Mouse (Mus musculus): ENCODE results near the gene D6Wsu163e. TPM values are rescaled to one million over a fixed set of nuclear protein-coding genes. Genes with fewer than 3 reads are reported as not detected.

D6Wsu163e gene
- 14.3 and 16.0 TPM in 2 replicates for polyA plus RNA-seq (2015; fragmentation: Nextera tagmentation; extraction: Ambion mirVana)

DNA sequence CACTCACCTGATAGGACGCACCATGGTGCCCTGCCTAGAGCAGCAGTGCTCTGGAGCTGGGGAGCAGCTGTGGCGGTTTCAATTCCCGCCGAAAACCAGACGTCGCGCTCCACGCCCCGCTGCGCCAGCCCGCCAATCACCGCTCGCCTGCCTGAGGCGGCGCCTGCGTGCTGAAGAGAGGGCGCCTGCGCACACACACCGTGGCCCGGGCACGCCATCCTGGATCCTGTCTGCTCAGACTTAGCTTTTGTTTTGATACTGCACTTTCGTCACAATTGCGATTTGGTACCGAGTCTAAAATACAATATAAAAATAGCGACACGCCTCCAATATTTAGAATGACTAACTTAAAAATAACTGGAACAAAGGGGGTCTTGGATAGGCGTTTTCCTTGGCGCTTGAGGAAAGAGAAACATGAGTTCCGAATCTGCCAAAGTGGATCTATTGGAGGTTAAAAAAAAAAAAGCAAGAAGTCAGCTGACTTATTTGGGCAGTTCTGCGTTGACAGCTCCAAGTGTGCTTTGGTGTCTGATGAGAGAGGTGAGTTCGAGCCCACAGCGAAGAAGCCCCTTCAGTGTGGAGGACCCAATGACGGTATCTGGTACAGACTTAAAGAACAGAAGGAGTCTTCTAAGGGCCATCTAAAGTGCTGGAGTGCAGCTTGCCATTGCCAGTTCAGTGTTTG, at the start of gene D6Wsu163e, which contains the start of gene Rad51ap1:
D6Wsu163e (plus strand) TSS at position 476 of the 685 bp plus-strand sequence.
Rad51ap1 (minus strand) TSS at position 101 of the 685 bp plus-strand sequence.
- Histone ChIP-seq H3K27me3 (ENCODE audit: control insufficient read depth, insufficient read depth, low read length) (no peaks in the 10 kb centered on the region), H3K4me1 (ENCODE audit: control insufficient read depth, insufficient read depth, low read length) (peaks cover 19% of the 10 kb centered on the region), H3K9me3 (replicated peaks; ENCODE audit: control insufficient read depth, low read length) (no peaks in the 10 kb centered on the region), H3K9ac (ENCODE audit: low read length) (peak within 1 kb of the TSS; percentile 84), H3K4me2 (ENCODE audit: low read depth, low read length) (peak within 1 kb of the TSS; percentile 95), H3K36me3 (ENCODE audit: control insufficient read depth, insufficient read depth) (peaks cover 10% of the 10 kb centered on the region), H3K4me3 (ENCODE audit: low read length) (peak within 1 kb of the TSS; percentile 87), H3K27ac (ENCODE audit: low read length) (peak within 1 kb of the TSS; percentile 64)
- peak; percentile 99 for ATAC-seq (replicated peaks; ENCODE audit: extremely low read depth, insufficient read depth, low FRiP score)
- under 1% methylated on average over 33 of the region's 33 CpGs for WGBS

- no peak for ATAC-seq (replicated peaks; ENCODE audit: extremely low read depth, insufficient read depth, low FRiP score)
- Histone ChIP-seq H3K4me2 (ENCODE audit: low read depth, low read length) (no peak overlapping the region), H3K4me1 (ENCODE audit: control insufficient read depth, insufficient read depth, low read length) (no peaks in the 10 kb centered on the region), H3K9ac (ENCODE audit: low read length) (no peak overlapping the region), H3K27ac (ENCODE audit: low read length) (no peak overlapping the region), H3K4me3 (ENCODE audit: low read length) (no peak overlapping the region), H3K27me3 (ENCODE audit: control insufficient read depth, insufficient read depth, low read length) (no peaks in the 10 kb centered on the region), H3K9me3 (replicated peaks; ENCODE audit: control insufficient read depth, low read length) (no peaks in the 10 kb centered on the region), H3K36me3 (ENCODE audit: control insufficient read depth, insufficient read depth) (no peaks in the 10 kb centered on the region)
- WGBS, result 71% methylated on average over 4 of the region's 5 CpGs
Measured at GRCm38 (mm10) chr6:126907378-126907777, 32.4 kb upstream of the D6Wsu163e start.

DNA sequence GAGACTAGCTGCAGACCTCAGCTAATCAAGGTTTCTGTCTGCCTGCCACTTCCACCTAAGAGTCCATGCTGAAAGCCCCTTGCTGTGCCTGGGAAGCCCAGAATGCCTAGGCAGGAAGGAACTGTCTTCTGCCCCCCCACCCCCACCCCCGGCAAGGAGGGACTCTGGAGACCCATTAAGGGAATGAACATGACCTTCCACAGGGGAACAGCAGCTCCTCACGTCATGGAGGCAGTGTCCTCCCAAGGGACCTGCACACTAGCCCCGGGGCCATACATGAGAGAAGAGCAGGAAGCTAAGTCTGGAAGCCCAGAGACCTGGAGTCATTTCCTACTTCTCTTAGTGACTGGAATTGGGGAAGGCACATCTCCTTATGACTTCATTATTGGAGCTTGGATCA, 31.9 kb upstream of the D6Wsu163e start:
- no peak overlapping the region for H3K27ac ChIP-seq (ENCODE audit: low read length)
- H3K4me1 ChIP-seq (ENCODE audit: control insufficient read depth, insufficient read depth, low read length), result no peaks in the 10 kb centered on the region
- 58% methylated on average over 3 of the region's 3 CpGs for WGBS
- H3K4me2 ChIP-seq (ENCODE audit: low read depth, low read length), result no peak overlapping the region
- no peaks in the 10 kb centered on the region for H3K9me3 ChIP-seq (replicated peaks; ENCODE audit: control insufficient read depth, low read length)
- ATAC-seq (replicated peaks; ENCODE audit: extremely low read depth, insufficient read depth, low FRiP score), result no peak
- no peaks in the 10 kb centered on the region for H3K36me3 ChIP-seq (ENCODE audit: control insufficient read depth, insufficient read depth)
- H3K27me3 ChIP-seq (ENCODE audit: control insufficient read depth, insufficient read depth, low read length), result no peaks in the 10 kb centered on the region
- no peak overlapping the region for H3K4me3 ChIP-seq (ENCODE audit: low read length)
- no peak overlapping the region for H3K9ac ChIP-seq (ENCODE audit: low read length)

DNA sequence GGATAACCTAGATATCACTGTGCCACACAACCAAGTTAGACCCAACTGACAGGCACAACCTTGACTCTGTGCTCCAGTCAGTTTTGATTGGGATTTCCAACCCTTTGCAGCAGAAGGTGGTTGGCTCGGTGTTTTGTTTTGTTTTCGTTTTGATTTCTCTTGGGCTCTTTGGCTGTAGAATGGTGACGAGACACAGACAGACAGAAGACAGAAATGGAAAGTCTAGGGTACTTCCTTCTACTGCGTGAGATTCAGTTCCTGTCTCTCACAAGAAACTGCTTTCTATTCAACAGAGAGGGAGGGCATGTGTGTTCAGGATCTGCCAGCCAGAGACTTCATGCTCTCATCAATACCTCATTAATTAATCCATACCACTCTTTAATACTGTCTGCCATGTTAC, 29.0 kb upstream of the D6Wsu163e start:
- H3K36me3 ChIP-seq (ENCODE audit: control insufficient read depth, insufficient read depth), result no peaks in the 10 kb centered on the region
- no peak overlapping the region for H3K9ac ChIP-seq (ENCODE audit: low read length)
- H3K4me2 ChIP-seq (ENCODE audit: low read depth, low read length), result no peak overlapping the region
- H3K27me3 ChIP-seq (ENCODE audit: control insufficient read depth, insufficient read depth, low read length), result no peaks in the 10 kb centered on the region
- 59% methylated on average over 4 of the region's 4 CpGs for WGBS
- H3K4me1 ChIP-seq (ENCODE audit: control insufficient read depth, insufficient read depth, low read length), result no peaks in the 10 kb centered on the region
- H3K4me3 ChIP-seq (ENCODE audit: low read length), result no peak overlapping the region
- H3K27ac ChIP-seq (ENCODE audit: low read length), result no peak overlapping the region
- no peaks in the 10 kb centered on the region for H3K9me3 ChIP-seq (replicated peaks; ENCODE audit: control insufficient read depth, low read length)
- no peak for ATAC-seq (replicated peaks; ENCODE audit: extremely low read depth, insufficient read depth, low FRiP score)

DNA sequence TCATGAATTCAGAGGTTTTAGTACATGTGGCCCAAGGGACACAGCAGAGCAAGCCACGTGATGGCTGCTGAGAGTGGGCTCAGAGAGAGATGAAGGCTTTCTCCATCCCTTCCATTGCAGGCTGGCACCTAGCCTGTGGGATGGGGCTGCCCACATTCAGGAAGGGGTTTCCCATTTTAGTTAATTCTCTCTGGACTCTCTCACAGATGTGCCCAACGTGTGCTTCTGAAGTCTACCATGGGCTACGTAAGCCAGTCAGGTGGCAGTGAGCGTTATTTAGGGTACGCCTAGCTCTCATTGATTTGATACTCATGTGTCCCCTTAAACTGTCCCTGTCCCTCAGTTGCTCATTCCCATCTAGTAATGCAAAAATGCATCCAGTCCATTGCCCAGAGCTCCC, 24.8 kb upstream of the D6Wsu163e start:
- no peaks in the 10 kb centered on the region for H3K4me1 ChIP-seq (ENCODE audit: control insufficient read depth, insufficient read depth, low read length)
- no peak overlapping the region for H3K4me3 ChIP-seq (ENCODE audit: low read length)
- H3K27ac ChIP-seq (ENCODE audit: low read length), result no peak overlapping the region
- 81% methylated on average over 5 of the region's 5 CpGs for WGBS
- no peak overlapping the region for H3K9ac ChIP-seq (ENCODE audit: low read length)
- H3K9me3 ChIP-seq (replicated peaks; ENCODE audit: control insufficient read depth, low read length), result no peaks in the 10 kb centered on the region
- no peaks in the 10 kb centered on the region for H3K27me3 ChIP-seq (ENCODE audit: control insufficient read depth, insufficient read depth, low read length)
- no peak overlapping the region for H3K4me2 ChIP-seq (ENCODE audit: low read depth, low read length)
- no peaks in the 10 kb centered on the region for H3K36me3 ChIP-seq (ENCODE audit: control insufficient read depth, insufficient read depth)
- no peak for ATAC-seq (replicated peaks; ENCODE audit: extremely low read depth, insufficient read depth, low FRiP score)

DNA sequence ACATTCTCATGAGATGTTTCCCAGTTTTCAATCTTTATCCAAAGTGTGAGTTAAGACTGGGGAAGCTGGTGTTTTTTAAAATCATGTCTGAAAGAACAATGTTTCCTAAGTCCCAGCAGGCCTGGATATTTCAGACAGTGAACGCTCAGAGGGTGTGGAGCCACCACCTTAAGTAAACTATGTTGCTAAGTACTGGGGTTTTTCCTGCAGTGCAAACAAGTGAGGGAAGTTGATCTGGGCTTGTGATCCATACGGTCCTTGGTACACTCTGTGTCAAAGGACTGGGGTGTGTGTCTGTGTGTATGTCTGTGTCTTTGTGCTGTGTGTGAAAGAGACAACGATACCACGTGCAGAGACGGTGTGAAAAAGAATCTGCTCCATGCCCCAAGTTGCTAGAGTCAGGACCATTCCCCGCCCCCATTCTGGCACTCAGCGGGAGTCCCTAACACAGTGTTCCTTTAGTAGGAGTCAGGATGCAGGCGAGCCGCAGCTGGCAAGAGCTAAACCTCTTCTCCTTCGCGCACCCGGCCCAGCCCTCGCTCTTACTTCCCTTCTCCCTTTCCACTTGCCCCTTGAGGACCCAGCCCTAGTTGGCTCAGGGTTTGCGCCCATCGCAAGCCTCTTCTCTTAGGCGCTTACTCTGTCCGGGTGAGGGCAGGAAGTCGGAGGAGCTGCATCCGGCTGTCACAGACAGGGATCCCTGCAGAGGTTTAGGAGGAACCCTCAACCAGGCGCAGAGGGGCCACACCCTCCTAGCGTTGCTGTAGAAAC, 18.5 kb upstream of the D6Wsu163e start, which contains the start of gene Dyrk4:
Dyrk4 (minus strand) TSS at position 729 of the 771 bp plus-strand sequence.
- no peak; the same call in 1 of the 2 replicates for ATAC-seq (replicated peaks; ENCODE audit: extremely low read depth, insufficient read depth, low FRiP score)
- Histone ChIP-seq H3K4me3 (ENCODE audit: low read length) (peak within 1 kb of the TSS; percentile 38), H3K4me2 (ENCODE audit: low read depth, low read length) (peak within 1 kb of the TSS; percentile 63), H3K4me1 (ENCODE audit: control insufficient read depth, insufficient read depth, low read length) (no peaks in the 10 kb centered on the region), H3K9me3 (replicated peaks; ENCODE audit: control insufficient read depth, low read length) (no peaks in the 10 kb centered on the region), H3K36me3 (ENCODE audit: control insufficient read depth, insufficient read depth) (peaks cover 33% of the 10 kb centered on the region), H3K9ac (ENCODE audit: low read length) (peak within 1 kb of the TSS; percentile 62; the same call in 1 of the 2 replicates), H3K27me3 (ENCODE audit: control insufficient read depth, insufficient read depth, low read length) (no peaks in the 10 kb centered on the region), H3K27ac (ENCODE audit: low read length) (no peak within 1 kb of the TSS)
- 9% methylated on average over 21 of the region's 21 CpGs for WGBS

DNA sequence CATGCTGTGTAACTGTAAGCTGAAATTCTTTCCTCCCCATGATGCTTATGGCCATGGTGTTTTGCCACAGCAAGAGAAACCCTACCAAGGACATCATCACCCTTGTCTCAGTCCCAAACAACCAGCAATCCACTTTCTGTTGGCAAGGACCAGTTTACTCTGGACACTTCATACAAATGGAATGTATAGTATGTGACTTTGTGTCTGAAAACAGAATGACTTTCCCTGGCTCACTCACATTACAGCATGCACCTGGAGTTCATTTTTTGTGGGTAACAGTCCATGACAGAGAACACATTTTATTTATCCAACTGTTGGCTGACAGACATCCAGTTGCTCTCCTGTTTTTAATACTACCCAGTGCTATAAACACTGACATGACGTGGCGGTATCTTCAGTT, 6.9 kb upstream of the D6Wsu163e start:
- Histone ChIP-seq H3K4me1 (ENCODE audit: control insufficient read depth, insufficient read depth, low read length) (0 out of 2 replicates have a peak, but pooled peaks cover 2% of the 10 kb centered on the region), H3K4me3 (ENCODE audit: low read length) (no peak overlapping the region), H3K27ac (ENCODE audit: low read length) (no peak overlapping the region), H3K27me3 (ENCODE audit: control insufficient read depth, insufficient read depth, low read length) (no peaks in the 10 kb centered on the region), H3K9ac (ENCODE audit: low read length) (no peak overlapping the region), H3K4me2 (ENCODE audit: low read depth, low read length) (no peak overlapping the region), H3K36me3 (ENCODE audit: control insufficient read depth, insufficient read depth) (peaks cover 20% of the 10 kb centered on the region), H3K9me3 (replicated peaks; ENCODE audit: control insufficient read depth, low read length) (no peaks in the 10 kb centered on the region)
- no peak for ATAC-seq (replicated peaks; ENCODE audit: extremely low read depth, insufficient read depth, low FRiP score)
- 73% methylated on average over 2 of the region's 2 CpGs for WGBS

DNA sequence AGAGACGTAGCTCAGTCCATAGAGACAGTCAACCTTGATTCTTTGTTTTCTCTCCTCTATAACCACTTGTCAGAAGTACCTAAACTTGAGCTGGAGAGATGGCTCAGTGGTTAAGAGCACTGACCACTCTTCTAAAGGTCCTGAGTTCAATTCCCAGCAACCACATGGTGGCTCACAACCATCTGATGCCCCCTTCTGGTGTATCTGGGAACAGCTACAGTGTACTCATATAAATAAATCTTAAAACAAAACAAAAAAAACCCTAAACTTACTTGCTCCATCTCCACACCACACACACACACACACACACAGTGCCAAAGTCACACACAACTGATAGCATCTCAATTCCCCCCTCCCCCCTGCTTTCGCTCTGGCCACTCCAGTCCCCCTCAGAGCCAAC, 1.7 kb upstream of the D6Wsu163e start:
- ATAC-seq (replicated peaks; ENCODE audit: extremely low read depth, insufficient read depth, low FRiP score), result no peak
- Histone ChIP-seq H3K27ac (ENCODE audit: low read length) (no peak overlapping the region), H3K27me3 (ENCODE audit: control insufficient read depth, insufficient read depth, low read length) (no peaks in the 10 kb centered on the region), H3K9ac (ENCODE audit: low read length) (peak overlapping the region; percentile 84), H3K4me1 (ENCODE audit: control insufficient read depth, insufficient read depth, low read length) (peaks cover 19% of the 10 kb centered on the region), H3K4me3 (ENCODE audit: low read length) (peak overlapping the region; percentile 87), H3K9me3 (replicated peaks; ENCODE audit: control insufficient read depth, low read length) (no peaks in the 10 kb centered on the region), H3K36me3 (ENCODE audit: control insufficient read depth, insufficient read depth) (peaks cover 17% of the 10 kb centered on the region), H3K4me2 (ENCODE audit: low read depth, low read length) (peak overlapping the region; percentile 95)
- 71% methylated on average over 2 of the region's 2 CpGs for WGBS

Data from heart, embryonic 16.5 days (tissue).